ENCODE assay signal across 8 mouse cellular contexts in genomic region chr12:21543153-21543894, GRCm38 (mm10).
DNase-seq lines count a peak whose midpoint lies in the region; ATAC-seq and TF ChIP-seq lines count a peak whose summit lies in the region.
"Not testable (repeated sequence)": the region's sequence is repeated elsewhere in the genome, so short reads cannot be mapped to it uniquely, and the experiment has no call there.

No protein-coding gene starts in this region.

- not testable (repeated sequence) for H3K9me3 ChIP-seq in MEL (replicated peaks; ENCODE audit: insufficient read depth, low read length); forebrain, postnatal 0 days (ENCODE audit: low read length); lung, embryonic 14.5 days (ENCODE audit: low read depth, low read length); neural tube, embryonic 15.5 days (replicated peaks)

- ATAC-seq in forebrain, postnatal 0 days = peak; percentile 93
- ATAC-seq in lung, embryonic 14.5 days (ENCODE audit: insufficient read depth) = peak; percentile 90
- peak; percentile 90 for ATAC-seq in neural tube, embryonic 15.5 days (ENCODE audit: low FRiP score)

- H3K4me2 ChIP-seq in forebrain, postnatal 0 days (ENCODE audit: low read depth) = peak overlapping the region; percentile 55
- peak overlapping the region; percentile 62 for H3K4me2 ChIP-seq in lung, embryonic 14.5 days
- H3K4me2 ChIP-seq in neural tube, embryonic 15.5 days = peak overlapping the region; percentile 68

- not testable (repeated sequence) for TF ChIP-seq RAD21 in MEL (IDR thresholded peaks at IDR 0.05; ENCODE audit: low read depth, low read length)

- peak; percentile 21 to 61; a peak in 2 of 4 replicates for TF ChIP-seq POLR2A in MEL (IDR thresholded peaks at IDR 0.05; ENCODE audit: control insufficient read depth in 1 of 2, insufficient read depth in 1 of 2, low read depth in 1 of 2, low read length in 2 of 2, poor library complexity in 1 of 2)
- peak; percentile 27; the same call in 1 of the 2 replicates for TF ChIP-seq POLR2A in cerebellum, adult 2 months (IDR thresholded peaks at IDR 0.05; ENCODE audit: borderline replicate concordance, insufficient read depth, low read length)

- WGBS in cerebellum, adult 2 months = 2% methylated on average over 33 of the region's 34 CpGs
- WGBS in forebrain, postnatal 0 days = 2% methylated on average over 34 of the region's 34 CpGs
- WGBS in lung, embryonic 14.5 days = 3% methylated on average over 34 of the region's 34 CpGs
- 3% methylated on average over 33 of the region's 34 CpGs for WGBS in neural tube, embryonic 15.5 days

- H3K4me1 ChIP-seq in MEL (ENCODE audit: control insufficient read depth in 1 of 2, insufficient read depth in 2 of 2, low read length in 2 of 2); cerebellum, adult 2 months (ENCODE audit: control insufficient read depth, insufficient read depth, low read length); forebrain, postnatal 0 days (ENCODE audit: insufficient read depth); lung, embryonic 14.5 days (ENCODE audit: insufficient read depth); neural tube, embryonic 15.5 days: not testable (repeated sequence)

- H3K9ac ChIP-seq in MEL (ENCODE audit: control insufficient read depth, low read depth, low read length, poor library complexity, severe bottlenecking) = peak overlapping the region; percentile 98
- peak overlapping the region; percentile 56 for H3K9ac ChIP-seq in forebrain, postnatal 0 days
- H3K9ac ChIP-seq in lung, embryonic 14.5 days = peak overlapping the region; percentile 65
- peak overlapping the region; percentile 42 for H3K9ac ChIP-seq in neural tube, embryonic 15.5 days (replicated peaks)

- not testable (repeated sequence) for TF ChIP-seq EP300 in MEL (IDR thresholded peaks at IDR 0.05; ENCODE audit: low read depth in 1 of 2, low read length in 2 of 2)

- peak overlapping the region; percentile 88 for H3K27ac ChIP-seq in MEL (ENCODE audit: control insufficient read depth, low read depth, low read length)
- not testable (repeated sequence) for H3K27ac ChIP-seq in cerebellum, adult 2 months (ENCODE audit: insufficient read depth, low read length); forebrain, postnatal 0 days (ENCODE audit: low read depth, low read length); lung, embryonic 14.5 days (ENCODE audit: low read depth); neural tube, embryonic 15.5 days (replicated peaks)
- peak overlapping the region; percentile 82 for H3K27ac ChIP-seq in layer of hippocampus, adult 2 months

- peak overlapping the region; percentile 100 for H3K4me3 ChIP-seq in MEL (ENCODE audit: control insufficient read depth in 1 of 2, insufficient read depth in 1 of 2, low read depth in 2 of 2, low read length in 2 of 2)
- H3K4me3 ChIP-seq in cerebellum, adult 2 months (replicated peaks; ENCODE audit: insufficient read depth, low read depth, low read length) = peak overlapping the region; percentile 81
- peak overlapping the region; percentile 44 for H3K4me3 ChIP-seq in forebrain, postnatal 0 days (ENCODE audit: low read depth, low read length)
- peak overlapping the region; percentile 68 for H3K4me3 ChIP-seq in layer of hippocampus, adult 2 months
- peak overlapping the region; percentile 53 for H3K4me3 ChIP-seq in lung, embryonic 14.5 days (ENCODE audit: low read depth, low read length)
- peak overlapping the region; percentile 47 for H3K4me3 ChIP-seq in neural tube, embryonic 15.5 days (replicated peaks)

- not testable (repeated sequence) for H3K27me3 ChIP-seq in MEL (ENCODE audit: control insufficient read depth in 1 of 2, insufficient read depth in 2 of 2, low read length in 2 of 2); cerebellum, adult 2 months (ENCODE audit: control insufficient read depth, insufficient read depth, low read length); forebrain, postnatal 0 days (ENCODE audit: insufficient read depth, low read length); lung, embryonic 14.5 days (ENCODE audit: insufficient read depth, low read length); neural tube, embryonic 15.5 days (replicated peaks)

- not testable (repeated sequence) for TF ChIP-seq CTCF in MEL (IDR thresholded peaks at IDR 0.05 in 2 of 3, conservative IDR thresholded peaks at IDR 0.05 in 1 of 3; ENCODE audit: control insufficient read depth in 1 of 3, insufficient read depth in 1 of 3, low read depth in 2 of 3, low read length in 3 of 3, poor library complexity in 1 of 3, severe bottlenecking in 1 of 3); cerebellum, adult 2 months (IDR thresholded peaks at IDR 0.05; ENCODE audit: borderline replicate concordance, insufficient read depth, low read depth, low read length); forebrain, postnatal 0 days (IDR thresholded peaks at IDR 0.05; ENCODE audit: low read depth); layer of hippocampus, adult 2 months (conservative IDR thresholded peaks at IDR 0.05); lung, embryonic 14.5 days (IDR thresholded peaks at IDR 0.05; ENCODE audit: low read depth)

- H3K36me3 ChIP-seq in MEL (ENCODE audit: control insufficient read depth in 1 of 2, insufficient read depth in 2 of 2, low read length in 2 of 2); forebrain, postnatal 0 days (ENCODE audit: insufficient read depth); lung, embryonic 14.5 days (ENCODE audit: insufficient read depth); neural tube, embryonic 15.5 days: not testable (repeated sequence)

- not testable (repeated sequence) for H3K79me2 ChIP-seq in MEL (ENCODE audit: control insufficient read depth, insufficient read depth, low read length, poor library complexity)

- DNase-seq in MEL (ENCODE audit: low read depth, low spot score) = peak; percentile 84
- DNase-seq in cerebellum, adult 2 months = peak; percentile 74 to 83
- peak; percentile 57 for DNase-seq in forebrain, postnatal 0 days
- DNase-seq in heart, postnatal 4 days = peak; percentile 76
- peak; percentile 37 to 62 for DNase-seq in layer of hippocampus, adult 2 months (ENCODE audit: low spot score in 2 of 2)
- DNase-seq in lung, embryonic 14.5 days = peak; percentile 66
- DNase-seq in testis, postnatal 10 days (ENCODE audit: low spot score) = peak; percentile 85

TF ChIP-seq in MEL, 35 proteins besides CTCF, POLR2A, EP300 and RAD21:
- TF ChIP-seq HCFC1 (IDR thresholded peaks at IDR 0.05; ENCODE audit: low read depth, low read length) (peak; percentile 64; the same call in 1 of the 2 replicates), SIN3A (IDR thresholded peaks at IDR 0.05; ENCODE audit: low read length) (0 out of 2 replicates have a peak, but pooled peaks have one; percentile 29), NELFE (IDR thresholded peaks at IDR 0.05; ENCODE audit: low read depth, low read length) (peak; percentile 41; the same call in 1 of the 2 replicates), ELF1 (IDR thresholded peaks at IDR 0.05; ENCODE audit: low read depth, low read length) (peak; percentile 30; the same call in 1 of the 2 replicates)
TF ChIP-seq in MEL: peak in this region for 4; not testable (repeated sequence) for 31.

Comparison
In these comparisons a context has a peak if more than half of its experiments do, and no peak if none do; other contexts are left out.
1. H3K4me3 ChIP-seq: peak in every context shown above with its lines; median percentile 100 in MEL; 81 in cerebellum, adult 2 months; 68 in layer of hippocampus, adult 2 months; 53 in lung, embryonic 14.5 days; 47 in neural tube, embryonic 15.5 days; 44 in forebrain, postnatal 0 days.
2. H3K9ac ChIP-seq: peak in every context shown above with its lines; median percentile 98 in MEL; 65 in lung, embryonic 14.5 days; 56 in forebrain, postnatal 0 days; 42 in neural tube, embryonic 15.5 days.